Comparison of ENCODE assay signal across 8 mouse cellular contexts in the genomic region with DNA sequence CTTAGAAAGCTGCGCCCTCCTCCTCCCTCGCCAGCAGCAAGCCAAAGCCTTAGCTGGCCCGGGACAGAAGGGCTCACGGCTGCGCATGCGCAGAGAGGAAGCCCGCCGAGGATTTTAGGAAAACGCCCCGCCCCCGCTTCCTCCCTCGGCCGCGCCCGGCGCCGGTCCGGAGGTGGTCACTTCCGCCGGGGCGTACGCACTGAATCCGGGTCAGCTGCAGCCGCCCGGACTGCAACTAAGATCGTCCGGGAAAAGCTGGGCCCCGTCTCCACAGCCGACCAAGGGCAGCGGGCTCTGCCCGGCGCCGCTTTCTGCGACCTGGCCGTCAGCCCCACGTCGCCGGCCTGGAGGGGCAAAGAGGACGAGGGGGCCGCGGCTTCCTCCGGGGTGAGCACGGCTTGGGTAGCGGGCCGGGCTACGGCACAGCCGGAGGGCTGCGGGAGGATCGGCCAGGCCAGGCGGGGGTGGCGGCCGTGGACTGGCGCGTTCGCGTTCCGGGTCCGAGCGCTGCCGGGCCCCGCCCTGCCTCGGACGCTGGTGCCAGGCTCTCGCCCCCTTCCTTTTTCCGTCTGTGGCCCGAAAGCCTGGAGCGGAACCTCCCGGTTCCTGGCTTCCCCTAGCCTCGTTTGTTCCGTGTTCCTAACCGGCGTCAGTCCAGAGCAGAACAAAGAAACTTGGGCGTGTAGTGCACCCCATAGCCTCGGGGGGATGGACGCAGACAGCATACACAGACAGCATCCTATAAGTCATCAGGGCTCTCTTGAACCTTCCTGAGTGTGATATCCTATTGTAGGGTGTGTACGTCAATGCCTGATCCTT. TPM values are rescaled to one million over a fixed set of nuclear protein-coding genes. Genes with fewer than 3 reads are reported as not detected.
DNase-seq lines count a peak whose midpoint lies in the region; ATAC-seq and TF ChIP-seq lines count a peak whose summit lies in the region.

Bnip2 (plus strand) TSS at position 164 of the 819 bp plus-strand sequence.

- TF ChIP-seq CTCF in Patski (IDR thresholded peaks at IDR 0.05): no peak

- H3K9me3 ChIP-seq in hindbrain, embryonic 13.5 days: no peaks in the 10 kb centered on the region

- H3K27me3 ChIP-seq in Patski: no peaks in the 10 kb centered on the region
- no peaks in the 10 kb centered on the region for H3K27me3 ChIP-seq in hindbrain, embryonic 13.5 days

- peak; percentile 63 for DNase-seq in Patski (ENCODE audit: low read depth, low spot score)
- DNase-seq in cerebellum, postnatal 14 days: peak; percentile 98
- DNase-seq in frontal cortex, postnatal 14 days (ENCODE audit: low spot score in 2 of 2): peak; percentile 81 to 87
- peak; percentile 88 to 93 for DNase-seq in layer of hippocampus, postnatal 25 days (ENCODE audit: extremely low spot score in 1 of 2, low spot score in 1 of 2)
- DNase-seq in lung, postnatal 25 days (ENCODE audit: low spot score): peak; percentile 96
- peak; percentile 98 for DNase-seq in retina, embryonic 14.5 days (ENCODE audit: low spot score)
- DNase-seq in thymus, postnatal 4 days: peak; percentile 92

- H3K27ac ChIP-seq in hindbrain, embryonic 13.5 days: peak within 1 kb of the TSS; percentile 97

- peak within 1 kb of the TSS; percentile 99 for H3K9ac ChIP-seq in hindbrain, embryonic 13.5 days

- H3K4me3 ChIP-seq in hindbrain, embryonic 13.5 days: peak within 1 kb of the TSS; percentile 99

- WGBS in hindbrain, embryonic 13.5 days: under 1% methylated on average over 57 of the region's 76 CpGs

- peaks cover 30% of the 10 kb centered on the region for H3K4me1 ChIP-seq in hindbrain, embryonic 13.5 days (replicated peaks)

- CTCF ChIA-PET in Patski (lab: Charles Lee): interaction anchor here (0.7 kb wide), 1 partner anchor 366 kb away, joined by 3 read pairs; no protein-coding TSS in a partner anchor

- in situ Hi-C loops in Patski (cut with MboI; ENCODE audit: low pct_unique_long_range_greater_than_20kb): loop anchor here (5.0 to 10.0 kb wide), 3 partner anchors 367 to 565 kb away; no protein-coding TSS in a partner anchor

- POLR2A ChIA-PET in Patski (lab: Charles Lee): interaction anchor here (0.6 to 1.4 kb wide), 2 partner anchors 341 to 366 kb away, joined by 3 read pairs; no protein-coding TSS in a partner anchor

- peak; percentile 87 for ATAC-seq in Patski
- peak; percentile 93 for ATAC-seq in hindbrain, embryonic 13.5 days (ENCODE audit: low FRiP score)

- H3K36me3 ChIP-seq in hindbrain, embryonic 13.5 days: peaks cover 9% of the 10 kb centered on the region; the same call in 1 of the 2 replicates

- H3K4me2 ChIP-seq in hindbrain, embryonic 13.5 days: peak within 1 kb of the TSS; percentile 76

RNA-seq across cellular contexts. Expression of gene Bnip2, which starts in this region (rescaled TPM):
- polyA plus RNA-seq in Patski (2021): 116 TPM
- 83.7 and 85.2 TPM in 2 replicates for polyA plus RNA-seq in hindbrain, embryonic 13.5 days (2015; fragmentation: Nextera tagmentation; extraction: Ambion mirVana)
- 10 to 100 TPM; 36.5 to 37.0 TPM for total RNA-seq in layer of hippocampus, postnatal 25 days (2021)

Comparison
In these comparisons a context has a peak if more than half of its experiments do, and no peak if none do; other contexts are left out.
1. Peak in every context shown above with its lines: DNase-seq, ATAC-seq, H3K4me3 ChIP-seq and H3K27ac ChIP-seq.